Mouse (Mus musculus) MEL (cell line): ENCODE measurements around the gene Suox.

Experiments
- CTCF ChIP-seq, 3 experiments: IDR thresholded peaks in 2 of 3; conservative IDR thresholded peaks in 1 of 3; 2 replicates each; pipeline ENCODE4 v1.5.1; 2011 to 2012; ENCODE audit warnings: low read length in 3 of 3, low read depth in 2 of 3, mild to moderate bottlenecking in 2 of 3, improper control_type of control experiment in 1 of 3, inconsistent platforms in 1 of 3, mixed read lengths in 1 of 3, moderate library complexity in 1 of 3; ENCODE audit not compliant: control insufficient read depth in 1 of 3, insufficient read depth in 1 of 3, poor library complexity in 1 of 3, severe bottlenecking in 1 of 3
- EP300 ChIP-seq, 2 experiments: IDR thresholded peaks; 2 replicates each; pipeline ENCODE4 v1.6.1; 2011; ENCODE audit warnings: improper control_type of control experiment in 2 of 2, low read length in 2 of 2, low read depth in 1 of 2, mild to moderate bottlenecking in 1 of 2
- MAX ChIP-seq: IDR thresholded peaks from 2 replicates; pipeline ENCODE4 v1.6.1; 2011; ENCODE audit warnings: low read length, improper control_type of control experiment
- NRF1 ChIP-seq: IDR thresholded peaks from 2 replicates; pipeline ENCODE4 v1.6.1; 2014; ENCODE audit warnings: low read depth, mild to moderate bottlenecking, inconsistent platforms, low read length, improper control_type of control experiment, moderate library complexity; ENCODE audit not compliant: poor library complexity, insufficient read depth, severe bottlenecking
- USF2 ChIP-seq, 2 experiments: IDR thresholded peaks; 2 replicates each; pipeline ENCODE4 v1.6.1; 2011 to 2012; ENCODE audit warnings: improper control_type of control experiment in 2 of 2, low read length in 2 of 2, borderline replicate concordance in 1 of 2, inconsistent platforms in 1 of 2, low read depth in 1 of 2, mild to moderate bottlenecking in 1 of 2; ENCODE audit not compliant: insufficient read depth in 1 of 2

DNA sequence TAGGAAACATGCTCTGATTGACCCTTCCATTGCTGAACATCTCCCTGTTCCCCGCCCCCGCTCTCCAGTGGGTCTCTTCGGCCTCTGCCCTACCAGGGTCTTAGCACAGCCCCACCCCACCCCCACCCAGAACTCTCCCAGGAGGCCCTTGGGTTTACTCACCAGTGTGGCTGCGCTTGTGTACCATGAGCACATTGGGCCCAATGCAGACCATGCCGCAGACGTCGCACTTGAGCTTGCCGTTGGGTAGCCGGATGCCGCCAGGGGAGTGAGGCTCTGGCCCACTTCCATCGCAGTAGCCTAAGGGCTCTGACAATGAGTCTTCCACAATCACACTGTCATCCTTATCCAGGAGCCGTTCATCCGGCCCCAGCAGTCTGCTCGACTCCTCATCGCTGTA is 33.0 kb downstream of the Suox start:
- TF ChIP-seq CTCF (IDR thresholded peaks at IDR 0.05 in 2 of 3, conservative IDR thresholded peaks at IDR 0.05 in 1 of 3; ENCODE audit: control insufficient read depth in 1 of 3, insufficient read depth in 1 of 3, low read depth in 2 of 3, low read length in 3 of 3, poor library complexity in 1 of 3, severe bottlenecking in 1 of 3) (no peak), EP300 (IDR thresholded peaks at IDR 0.05; ENCODE audit: low read depth in 1 of 2, low read length in 2 of 2) (no peak), USF2 (IDR thresholded peaks at IDR 0.05; ENCODE audit: borderline replicate concordance in 1 of 2, insufficient read depth in 1 of 2, low read depth in 1 of 2, low read length in 2 of 2) (no peak), MAX (no peak), NRF1 (no peak)
